Mouse (Mus musculus) bone marrow, adult 2 months (tissue): ENCODE measurements around the gene Ror1.

ENCODE experiments used
- CTCF ChIP-seq: fragments of 200-500 bp; IDR thresholded peaks from 2 replicates; pipeline ENCODE4 v1.5.1; 2011; ENCODE audit warnings: low read length, control low read depth; ENCODE audit not compliant: control insufficient read depth, insufficient read depth
- POLR2A ChIP-seq: fragments of 200-500 bp; IDR thresholded peaks from 2 replicates; pipeline ENCODE4 v1.6.1; 2011; ENCODE audit warnings: low read depth, mild to moderate bottlenecking, control low read depth, low read length, borderline replicate concordance; ENCODE audit not compliant: control insufficient read depth

DNA sequence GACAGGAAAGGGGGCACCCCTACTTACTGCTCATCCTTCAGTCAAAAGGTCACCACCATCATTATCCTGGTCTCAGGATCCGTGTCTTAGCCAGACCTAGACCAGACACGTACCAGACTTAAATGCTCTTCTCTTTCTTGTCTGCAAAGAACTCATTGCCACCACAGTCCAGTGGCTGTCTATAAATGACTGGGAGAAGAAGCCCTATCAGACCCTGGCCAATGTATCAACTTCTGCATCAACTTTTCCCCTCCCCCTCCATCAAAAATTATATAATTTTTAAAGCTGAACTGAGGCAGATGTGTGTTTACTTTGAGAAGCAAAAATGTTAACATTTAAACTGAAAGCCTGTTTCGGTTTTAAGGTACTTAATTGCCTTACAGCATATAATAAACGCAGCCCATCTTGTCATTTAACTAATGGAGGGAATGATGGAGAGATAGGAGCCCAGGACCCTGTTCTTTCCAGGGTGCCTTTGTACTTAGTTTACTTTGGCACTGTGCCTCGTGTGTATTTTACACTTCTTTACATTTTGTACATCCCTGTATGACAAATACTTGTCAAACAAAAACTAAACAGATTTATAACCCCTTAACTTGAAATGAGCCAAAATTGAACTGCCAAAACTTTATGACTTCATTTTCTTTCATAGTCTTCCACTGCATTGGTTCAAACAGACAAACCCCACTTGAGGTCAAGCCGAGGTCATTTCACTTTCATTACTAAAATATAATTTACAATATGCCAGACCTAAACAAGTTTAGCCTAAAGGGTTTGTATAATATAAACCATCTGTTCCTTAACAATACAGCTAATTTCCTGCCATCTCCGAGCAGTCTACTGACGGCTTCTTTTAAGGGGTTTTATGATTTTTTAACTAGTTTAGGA is 339.9 kb downstream of the Ror1 start:
- no peak for TF ChIP-seq CTCF
- TF ChIP-seq POLR2A: no peak
